Mouse (Mus musculus) liver, postnatal 0 days (tissue): ENCODE data around the gene Rexo1. TPM values are rescaled to one million over a fixed set of nuclear protein-coding genes. Genes with fewer than 3 reads are reported as not detected.

Experiments
- ATAC-seq: fragments of 200-750 bp; cut with Nextera tagmentation; 2 replicates; pipeline ENCODE4 v1.8.0; 2017; ENCODE audit warnings: mild to moderate bottlenecking, moderate library complexity
- DNase-seq: peaks from one replicate; pipeline ENCODE4 v3.0.0-alpha.2; 2016
- H3K27ac ChIP-seq: fragments of 300-500 bp; sonication (generic); 2 replicates; pipeline ENCODE4 v1.5.1; 2014; ENCODE audit warnings: antibody characterized with exemption, moderate library complexity, mild to moderate bottlenecking, low read depth
- H3K27me3 ChIP-seq: fragments of 300-500 bp; sonication (generic); 2 replicates; pipeline ENCODE4 v1.6.1; 2014; ENCODE audit warnings: low read length, control low read depth, mixed read lengths; ENCODE audit not compliant: insufficient read depth
- H3K36me3 ChIP-seq: fragments of 300-500 bp; sonication (generic); replicated peaks from 2 replicates; pipeline ENCODE4 v1.6.1; 2014; ENCODE audit warnings: mild to moderate bottlenecking, control low read depth, low read length, moderate library complexity, mixed read lengths; ENCODE audit not compliant: insufficient read depth
- H3K4me1 ChIP-seq: fragments of 300-500 bp; sonication (generic); 2 replicates; pipeline ENCODE4 v1.6.1; 2014; ENCODE audit warnings: antibody characterized with exemption, mild to moderate bottlenecking, control low read depth; ENCODE audit not compliant: insufficient read depth
- H3K4me2 ChIP-seq: fragments of 300-500 bp; sonication (generic); 2 replicates; pipeline ENCODE4 v1.6.1; 2014; ENCODE audit warnings: low read depth, mild to moderate bottlenecking, low read length, moderate library complexity, mixed read lengths
- H3K4me3 ChIP-seq: fragments of 300-500 bp; sonication (generic); 2 replicates; pipeline ENCODE4 v1.5.1; 2014; ENCODE audit warnings: low read depth, low read length
- H3K9ac ChIP-seq: fragments of 300-500 bp; sonication (generic); replicated peaks from 2 replicates; pipeline ENCODE4 v1.6.1; 2014; ENCODE audit warnings: mild to moderate bottlenecking, moderate library complexity
- H3K9me3 ChIP-seq: fragments of 300-500 bp; sonication (generic); 2 replicates; pipeline ENCODE4 v1.6.1; 2016; ENCODE audit warnings: mild to moderate bottlenecking, control low read depth, low read length, mixed read lengths
- CTCF ChIP-seq: sonication (generic); IDR thresholded peaks from 2 replicates; pipeline ENCODE4 v1.5.1; 2016; ENCODE audit warnings: antibody characterized with exemption, low read depth
- EP300 ChIP-seq: IDR thresholded peaks from 2 replicates; pipeline ENCODE4 v1.6.1; 2016; ENCODE audit warnings: antibody characterized with exemption, low read depth, mild to moderate bottlenecking
- WGBS: fragments of 180-500 bp; shearing (Covaris S2); extraction: QIAGEN DNeasy Blood & Tissue Kit; methylation state at CpG from one replicate; pipeline ENCODE4 v1.1.7; 2014; ENCODE audit not compliant: insufficient replicate concordance; 5-methylcytosine and 5-hydroxymethylcytosine counted together
- polyA plus RNA-seq: library from polyadenylated mRNA; unstranded; fragments of >200 nt; fragmentation: Nextera tagmentation; extraction: Ambion mirVana; gene quantifications from 2 replicates; pipeline ENCODE4 v1.2.1, GENCODE M21; 2015

Gene Rexo1
- polyA plus RNA-seq, 1 experiment from 2014 or later: 8.1 TPM

GRCm38 (mm10) chr10:80532783-80533182 is 28.6 kb downstream of the Rexo1 start:
- peak overlapping the region; percentile 16; the same call in 1 of the 2 replicates for H3K4me2 ChIP-seq
- H3K27me3 ChIP-seq: 0 out of 2 replicates have a peak, but pooled peaks cover 4% of the 10 kb centered on the region
- TF ChIP-seq EP300: no peak
- TF ChIP-seq CTCF: no peak
- no peak overlapping the region for H3K4me3 ChIP-seq
- H3K9me3 ChIP-seq: no peaks in the 10 kb centered on the region
- no peaks in the 10 kb centered on the region for H3K36me3 ChIP-seq
- peaks cover 35% of the 10 kb centered on the region for H3K4me1 ChIP-seq
- no peak overlapping the region for H3K27ac ChIP-seq
- ATAC-seq (peak; percentile 18; the same call in 1 of the 2 replicates), DNase-seq (peak; percentile 42)
- WGBS: 81% methylated on average over 11 of the region's 11 CpGs
- no peak overlapping the region for H3K9ac ChIP-seq

GRCm38 (mm10) chr10:80526172-80526571 is 35.2 kb downstream of the Rexo1 start:
- WGBS: 49% methylated on average over 9 of the region's 9 CpGs
- TF ChIP-seq EP300 (no peak), CTCF (no peak)
- no peak overlapping the region for H3K27ac ChIP-seq
- H3K27me3 ChIP-seq: no peaks in the 10 kb centered on the region; the same call in 1 of the 2 replicates
- no peak for ATAC-seq
- H3K4me3 ChIP-seq: no peak overlapping the region
- H3K36me3 ChIP-seq: no peaks in the 10 kb centered on the region
- no peaks in the 10 kb centered on the region for H3K9me3 ChIP-seq
- no peak overlapping the region for H3K4me2 ChIP-seq
- DNase-seq: no peak
- no peak overlapping the region for H3K9ac ChIP-seq
- H3K4me1 ChIP-seq: no peaks in the 10 kb centered on the region

- H3K9me3 ChIP-seq: peaks cover 4% of the 10 kb centered on the region; the same call in 1 of the 2 replicates
- no peaks in the 10 kb centered on the region for H3K4me1 ChIP-seq
- DNase-seq: no peak
- TF ChIP-seq EP300 (no peak), CTCF (peak; percentile 72)
- H3K4me2 ChIP-seq: no peak overlapping the region
- no peak overlapping the region for H3K4me3 ChIP-seq
- no peak overlapping the region for H3K27ac ChIP-seq
- no peaks in the 10 kb centered on the region; the same call in 1 of the 2 replicates for H3K27me3 ChIP-seq
- WGBS: 92% methylated on average over 7 of the region's 7 CpGs
- H3K36me3 ChIP-seq: no peaks in the 10 kb centered on the region
- no peak for ATAC-seq
- H3K9ac ChIP-seq: no peak overlapping the region
Measured at GRCm38 (mm10) chr10:80523299-80523698, 38.1 kb downstream of the Rexo1 start.

GRCm38 (mm10) chr10:80519287-80519686 is 42.1 kb downstream of the Rexo1 start:
- no peak for ATAC-seq
- Histone ChIP-seq H3K4me2 (no peak overlapping the region), H3K27ac (no peak overlapping the region), H3K9me3 (peaks cover 4% of the 10 kb centered on the region; the same call in 1 of the 2 replicates), H3K36me3 (no peaks in the 10 kb centered on the region), H3K9ac (no peak overlapping the region), H3K4me3 (no peak overlapping the region), H3K4me1 (no peaks in the 10 kb centered on the region), H3K27me3 (peaks cover 8% of the 10 kb centered on the region)
- DNase-seq: no peak
- WGBS: 53% methylated on average over 2 of the region's 2 CpGs
- no peak for TF ChIP-seq EP300
- peak; percentile 48 for TF ChIP-seq CTCF

GRCm38 (mm10) chr10:80513739-80514138 is 47.6 kb downstream of the Rexo1 start:
- Histone ChIP-seq H3K36me3 (no peaks in the 10 kb centered on the region), H3K27me3 (peaks cover 42% of the 10 kb centered on the region), H3K4me3 (no peak overlapping the region), H3K27ac (no peak overlapping the region), H3K9ac (no peak overlapping the region), H3K4me2 (no peak overlapping the region), H3K4me1 (peaks cover 5% of the 10 kb centered on the region; the same call in 1 of the 2 replicates), H3K9me3 (no peaks in the 10 kb centered on the region)
- TF ChIP-seq EP300 (no peak), CTCF (no peak)
- 20% methylated on average over 19 of the region's 19 CpGs for WGBS
- DNase-seq (no peak), ATAC-seq (no peak)

GRCm38 (mm10) chr10:80510273-80510660 is 51.1 kb downstream of the Rexo1 start:
- no peak for DNase-seq
- 42% methylated on average over 10 of the region's 10 CpGs for WGBS
- TF ChIP-seq EP300 (no peak), CTCF (no peak)

More at GRCm38 (mm10) chr10:80510273-80510660, 51.1 kb downstream of the Rexo1 start:
- H3K27me3 ChIP-seq: peaks cover 68% of the 10 kb centered on the region
- ATAC-seq: no peak
- no peaks in the 10 kb centered on the region for H3K9me3 ChIP-seq
- H3K27ac ChIP-seq: no peak overlapping the region
- H3K4me1 ChIP-seq: peaks cover 5% of the 10 kb centered on the region; the same call in 1 of the 2 replicates
- H3K4me3 ChIP-seq: no peak overlapping the region
- no peaks in the 10 kb centered on the region for H3K36me3 ChIP-seq
- H3K4me2 ChIP-seq: peak overlapping the region; percentile 84; the same call in 1 of the 2 replicates
- no peak overlapping the region for H3K9ac ChIP-seq
